Mouse (Mus musculus) heart, adult 9 months (tissue): ENCODE data around the gene Timp2.

ENCODE experiments used
- DNase-seq, 2 experiments: peaks; one replicate each; pipeline ENCODE4 v3.0.0; 2022; ENCODE audit warnings: low spot score in 2 of 2

Timp2 gene

DNA sequence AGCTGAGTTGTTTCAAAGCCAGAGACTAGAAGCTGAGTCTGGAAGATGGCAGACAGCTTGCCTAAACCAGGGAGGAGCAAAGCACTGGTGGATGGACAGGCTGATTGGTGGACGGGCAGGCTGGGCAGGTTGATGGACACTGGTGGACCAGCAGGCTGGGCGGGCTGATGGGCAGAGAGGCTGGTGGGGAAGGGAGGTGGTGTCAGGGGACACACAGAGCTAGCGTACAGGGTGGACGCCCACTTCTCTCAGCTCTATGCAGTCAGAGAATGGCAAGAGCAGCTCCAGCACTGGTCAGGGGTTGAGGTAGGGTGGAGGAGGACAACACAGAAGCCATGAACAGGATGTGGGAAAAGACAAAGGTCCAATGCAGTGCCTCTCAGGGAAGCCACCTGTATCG lies 13.7 kb upstream of the Timp2 start:
- DNase-seq = no peak

GRCm38 (mm10) chr11:118368330-118368729 lies 12.8 kb upstream of the Timp2 start:
- DNase-seq = no peak

- DNase-seq = no peak
Measured at GRCm38 (mm10) chr11:118366559-118366958, 11.0 kb upstream of the Timp2 start.

DNA sequence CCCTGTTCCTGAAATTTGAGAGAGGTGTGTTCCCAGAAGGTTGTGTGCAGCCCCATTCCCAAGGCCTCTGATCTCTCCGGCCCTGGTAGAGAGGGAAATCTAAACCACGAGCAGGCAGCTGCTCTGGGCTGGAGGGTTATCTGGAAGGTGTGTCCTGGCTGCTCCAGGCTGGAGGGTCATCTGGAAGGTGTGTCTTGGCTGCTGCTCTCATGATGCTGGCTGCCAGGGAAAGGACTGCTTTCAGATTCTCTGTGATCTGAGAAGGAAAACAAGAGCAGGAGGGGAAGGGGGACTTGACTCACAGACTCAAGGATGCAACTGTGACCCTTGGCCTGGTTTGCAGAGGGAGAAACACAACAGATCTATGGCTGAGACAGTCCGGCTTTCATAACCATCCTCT lies 10.6 kb upstream of the Timp2 start:
- DNase-seq = no peak

DNA sequence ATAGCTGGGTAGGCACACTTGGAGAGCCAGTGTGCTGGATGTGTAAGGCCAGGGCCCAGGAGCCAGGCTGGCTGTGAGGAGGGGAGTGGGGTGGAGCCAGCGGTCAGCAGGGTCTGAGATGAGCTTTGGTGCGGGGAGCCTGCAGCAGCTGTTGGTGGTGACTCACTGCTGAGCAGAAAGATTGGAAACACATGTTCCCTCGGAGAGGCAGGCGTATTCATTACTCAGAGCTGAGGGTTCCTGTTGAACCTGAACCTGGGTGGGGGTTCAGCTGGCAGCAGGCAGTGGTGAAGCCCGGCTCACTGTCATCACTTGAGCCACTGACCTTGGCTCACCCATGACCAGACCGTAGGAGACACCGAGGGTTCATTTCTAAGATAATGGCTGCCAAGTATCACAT lies 9.6 kb upstream of the Timp2 start:
- peak; percentile 75 to 77 for DNase-seq

- DNase-seq = no peak
Measured at GRCm38 (mm10) chr11:118364021-118364420, 8.5 kb upstream of the Timp2 start.

GRCm38 (mm10) chr11:118362971-118363518 lies 7.5 kb upstream of the Timp2 start:
- DNase-seq = peak; percentile 83 to 85

GRCm38 (mm10) chr11:118362501-118362900 lies 7.0 kb upstream of the Timp2 start:
- peak; percentile 57 to 71 for DNase-seq

- DNase-seq = peak in 1 of 2 experiments; percentile 42
Measured at GRCm38 (mm10) chr11:118360907-118361341, 5.4 kb upstream of the Timp2 start.

DNA sequence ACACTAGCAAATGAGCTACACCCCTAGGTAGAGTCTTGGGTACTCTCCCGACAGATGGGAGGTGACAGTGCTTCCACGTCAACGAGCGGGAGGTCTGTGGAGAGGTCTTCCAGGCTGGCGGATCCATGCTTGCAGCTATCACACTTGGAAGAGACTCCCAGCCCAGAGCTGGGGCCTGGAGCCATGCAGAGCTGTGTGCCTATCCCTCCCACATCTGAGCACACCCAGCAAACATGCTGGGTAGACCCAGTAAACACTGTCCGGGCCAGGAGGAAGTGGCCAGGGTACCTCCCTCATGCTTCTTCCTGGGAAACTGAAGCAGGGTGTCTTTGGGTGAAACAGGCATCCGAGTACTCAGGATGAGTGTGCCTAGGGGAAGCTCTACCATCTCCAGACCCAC lies 5.0 kb upstream of the Timp2 start:
- peak; percentile 58 to 61 for DNase-seq

- peak; percentile 83 to 88 for DNase-seq
Measured at GRCm38 (mm10) chr11:118355205-118355604, 335 bp downstream of the Timp2 start.

DNA sequence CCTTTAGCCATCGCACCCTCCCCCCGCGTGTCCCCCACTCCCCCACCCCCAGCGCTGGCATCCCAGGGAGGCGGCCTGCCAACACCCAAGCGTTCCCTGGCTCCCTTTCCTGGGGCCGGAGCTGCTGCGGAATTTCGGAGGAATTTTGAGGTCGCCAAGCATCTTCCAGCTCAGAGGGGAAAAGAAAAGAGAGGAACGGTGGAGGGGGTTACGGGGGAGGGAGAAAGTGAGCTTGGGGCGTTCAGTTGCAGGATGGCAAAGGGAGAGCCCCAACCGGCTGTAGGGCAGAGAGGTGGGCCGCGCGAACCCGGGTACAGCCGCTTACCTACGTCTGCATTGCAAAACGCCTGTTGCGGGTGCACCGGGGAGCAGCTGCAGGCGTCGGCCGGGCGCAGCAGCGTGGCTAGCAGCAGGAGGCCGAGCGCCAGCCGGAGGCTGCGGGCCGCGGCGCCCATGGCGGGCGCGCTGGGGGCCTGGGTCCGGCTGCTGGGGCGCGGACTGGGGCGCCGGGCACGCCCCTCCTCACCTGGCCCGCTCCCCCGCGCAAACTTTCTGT lies 826 bp downstream of the Timp2 start:
- peak; percentile 33 to 43 for DNase-seq

GRCm38 (mm10) chr11:118349494-118349893 lies 6.0 kb downstream of the Timp2 start:
- no peak for DNase-seq

DNA sequence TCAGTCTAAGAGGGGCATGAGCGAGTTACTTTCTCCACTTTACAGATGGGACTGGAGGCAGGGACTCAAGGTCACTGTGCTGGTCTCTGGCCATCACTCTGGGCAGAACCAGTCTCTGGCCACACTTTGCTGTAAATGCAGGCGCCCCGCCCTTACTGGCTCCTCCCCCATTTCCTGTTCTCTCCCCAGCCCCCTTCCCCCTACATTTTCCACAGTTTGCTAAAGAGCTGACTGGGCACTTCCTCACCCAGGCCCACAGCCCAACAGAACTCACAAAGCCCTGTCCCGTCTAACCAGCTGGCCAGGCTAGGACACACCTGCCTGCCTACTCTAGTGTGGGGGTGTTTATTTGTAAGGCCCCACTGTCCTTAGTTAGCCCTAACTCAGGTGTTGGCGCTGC lies 6.7 kb downstream of the Timp2 start:
- DNase-seq = peak; percentile 61 to 66

DNA sequence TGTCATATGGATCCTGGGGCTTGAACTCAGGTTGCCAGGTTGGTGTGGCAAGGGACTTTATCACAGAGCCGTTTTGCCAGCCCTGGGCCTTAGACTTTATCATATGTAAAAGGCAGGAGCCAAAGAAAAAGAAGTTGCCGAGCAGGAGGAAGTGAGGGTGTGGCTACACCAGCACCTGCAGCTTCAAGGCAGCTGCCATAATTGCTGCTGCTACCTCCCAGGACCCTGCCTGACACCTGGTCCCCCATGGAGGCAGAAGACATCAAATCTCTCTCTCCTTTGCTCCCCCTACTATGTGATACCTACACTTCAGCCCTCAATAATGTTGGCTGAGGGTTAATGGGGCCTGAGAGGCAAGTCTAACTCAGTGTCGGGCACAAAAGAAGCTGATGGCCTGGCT lies 7.1 kb downstream of the Timp2 start:
- DNase-seq = no peak

GRCm38 (mm10) chr11:118347911-118348310 lies 7.6 kb downstream of the Timp2 start:
- DNase-seq = no peak

DNA sequence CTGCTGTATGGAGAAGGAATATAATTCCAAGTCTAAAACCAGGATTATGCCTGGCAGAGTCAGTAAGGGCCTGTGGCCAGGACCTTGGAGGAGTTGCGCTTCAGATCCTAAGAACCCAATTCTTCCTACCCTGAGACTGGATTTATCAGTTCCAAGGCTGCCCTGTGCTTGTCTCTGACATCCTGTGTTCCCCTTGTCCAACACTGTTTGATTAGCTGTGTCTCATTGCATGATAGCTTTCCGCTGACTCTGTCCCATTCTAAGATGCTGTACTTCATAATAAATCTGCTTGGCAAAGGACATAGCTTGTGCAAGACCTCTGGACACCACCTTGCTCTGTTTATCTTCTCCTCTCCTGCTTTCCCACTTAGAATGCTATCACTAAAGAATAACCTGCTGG lies 8.1 kb downstream of the Timp2 start:
- DNase-seq = no peak

DNA sequence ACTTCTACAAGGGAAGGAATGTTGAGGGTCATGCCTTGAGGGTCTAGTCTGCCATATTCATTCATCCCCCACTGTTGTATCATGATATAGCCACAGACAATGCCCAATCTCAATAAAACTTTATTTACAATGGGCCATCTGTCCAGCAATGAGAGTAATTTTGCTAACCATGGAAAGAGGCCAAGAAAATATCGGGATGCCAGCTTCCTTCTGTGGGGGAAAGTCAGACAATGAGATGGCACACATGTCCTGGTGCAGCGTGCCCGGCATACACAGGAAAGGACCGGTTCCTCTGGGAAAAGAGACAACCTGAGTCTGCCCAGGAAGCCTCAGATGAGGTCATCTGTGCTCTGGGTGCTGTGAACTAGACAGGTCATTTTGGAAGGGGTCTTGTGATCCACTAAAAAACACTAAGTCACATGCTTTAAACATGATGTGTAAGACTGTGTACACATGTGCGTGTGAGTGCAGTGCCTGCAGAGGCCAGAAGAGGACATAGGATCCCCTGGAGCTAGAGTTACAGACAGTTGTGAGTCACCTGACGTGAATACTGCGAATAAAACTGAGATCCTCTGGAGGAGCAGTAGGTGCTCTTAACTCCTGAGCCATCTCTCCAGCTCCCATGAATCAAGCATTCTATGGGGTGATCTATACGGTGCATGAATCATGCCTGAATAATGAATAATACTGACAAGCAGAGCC lies 9.0 kb downstream of the Timp2 start:
- no peak for DNase-seq

DNA sequence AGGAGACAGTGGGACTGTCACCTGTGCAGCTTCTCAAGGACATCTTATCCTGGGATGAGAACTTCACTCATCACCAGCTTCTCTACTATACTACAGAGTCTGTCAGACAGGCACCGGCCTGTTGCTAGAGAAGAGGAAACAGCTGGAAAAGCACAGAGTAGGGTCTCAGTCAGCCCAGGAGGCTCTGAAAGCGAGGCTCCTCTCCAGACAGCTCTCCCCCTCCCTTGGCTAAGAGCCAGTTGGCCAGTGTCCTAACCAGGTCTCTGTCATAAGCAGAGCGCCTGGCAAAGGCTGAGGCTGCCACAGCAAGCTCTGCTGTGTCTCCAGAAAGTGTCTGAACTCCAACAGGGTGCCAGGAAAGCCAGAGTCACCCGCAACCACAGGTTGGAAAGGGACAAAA lies 9.8 kb downstream of the Timp2 start:
- no peak for DNase-seq

GRCm38 (mm10) chr11:118343629-118344028 lies 11.9 kb downstream of the Timp2 start:
- no peak for DNase-seq

DNA sequence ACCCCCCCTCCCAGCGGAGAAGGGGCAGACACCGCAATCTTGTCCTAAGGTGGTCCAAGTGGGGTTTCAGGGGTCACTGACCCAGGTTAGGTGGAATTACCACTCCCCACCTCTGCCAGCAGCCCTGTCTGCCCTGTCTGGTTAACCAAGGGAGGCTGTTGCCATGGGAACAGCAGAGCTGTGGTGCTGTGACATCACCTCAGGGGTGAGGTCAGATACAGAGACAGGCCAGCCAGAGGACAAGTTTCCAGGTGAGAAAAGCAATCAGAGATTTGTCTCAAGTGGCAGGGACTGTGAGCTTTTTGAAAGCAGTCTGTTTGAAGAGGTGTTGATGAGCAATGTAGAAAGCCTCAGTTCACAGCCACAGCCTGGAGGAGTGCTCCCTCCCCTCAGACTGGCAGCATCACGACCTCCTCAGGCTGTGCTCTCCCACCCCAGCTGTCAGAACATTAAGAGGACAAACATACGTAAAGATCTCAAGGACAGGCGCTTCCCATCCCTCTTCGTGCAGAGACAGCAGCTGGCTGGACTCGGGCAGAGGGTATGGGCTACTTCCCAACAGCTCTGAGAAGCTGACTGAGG lies 13.0 kb downstream of the Timp2 start, which contains the start of gene Cep295nl:
Cep295nl (minus strand) TSS at position 101 of the 582 bp plus-strand sequence.
- DNase-seq = no peak

DNA sequence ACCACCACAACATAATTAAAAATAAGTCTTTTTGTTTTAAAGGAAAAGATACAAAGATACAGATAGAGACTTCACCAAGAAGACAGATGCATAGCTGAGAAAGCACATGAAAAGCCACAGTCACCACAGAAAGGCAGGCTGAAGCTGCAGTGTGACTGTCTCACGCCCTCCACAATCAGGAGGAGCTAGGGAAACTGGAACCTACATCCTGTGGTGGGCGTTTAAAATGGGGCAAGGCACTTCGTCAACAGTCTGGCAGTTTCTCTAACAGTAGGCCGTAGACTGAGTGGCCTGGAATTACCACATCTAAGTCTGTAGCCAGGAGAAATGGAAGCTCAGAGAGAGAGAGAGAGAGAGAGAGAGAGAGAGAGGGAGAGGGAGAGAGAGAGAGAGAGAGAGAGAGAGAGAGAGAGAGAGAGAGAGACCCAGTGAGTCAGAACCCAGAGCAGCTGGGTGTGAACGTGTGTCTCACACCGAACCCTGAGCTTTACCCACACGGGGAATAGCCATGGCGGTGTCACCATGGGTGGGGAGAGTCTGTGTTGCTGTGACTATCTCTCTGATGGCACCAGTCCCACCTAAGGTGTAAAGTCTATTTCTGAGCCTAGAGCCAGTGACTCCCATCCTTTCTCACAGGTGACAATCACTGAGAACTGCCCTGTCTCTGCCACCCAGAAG lies 17.9 kb downstream of the Timp2 start:
- DNase-seq = no peak
